Mouse (Mus musculus) embryonic facial prominence, embryonic 14.5 days (tissue): ENCODE data around the gene Keap1. TPM values are rescaled to one million over a fixed set of nuclear protein-coding genes. Genes with fewer than 3 reads are reported as not detected.

Experiments used
- ATAC-seq: fragments of 200-750 bp; cut with Nextera tagmentation; 2 replicates; pipeline ENCODE4 v1.8.0; 2017; ENCODE audit warnings: low read depth, moderate number of reproducible peaks, moderate TSS enrichment
- DNase-seq: peaks from one replicate; pipeline ENCODE4 v3.0.0-alpha.2; 2015; ENCODE audit warnings: low spot score
- H3K27ac ChIP-seq: fragments of 300-500 bp; sonication (generic); replicated peaks from 2 replicates; pipeline ENCODE4 v1.5.1; 2014; ENCODE audit warnings: low read depth, mild to moderate bottlenecking, low read length, moderate library complexity
- H3K27me3 ChIP-seq: fragments of 300-500 bp; sonication (generic); replicated peaks from 2 replicates; pipeline ENCODE4 v1.6.1; 2014; ENCODE audit warnings: low read length; ENCODE audit not compliant: control insufficient read depth, insufficient read depth
- H3K36me3 ChIP-seq: fragments of 300-500 bp; sonication (generic); 2 replicates; pipeline ENCODE4 v1.6.1; 2014; ENCODE audit warnings: low read length, mixed read lengths; ENCODE audit not compliant: control insufficient read depth, insufficient read depth
- H3K4me1 ChIP-seq: fragments of 300-500 bp; sonication (generic); 2 replicates; pipeline ENCODE4 v1.6.1; 2014; ENCODE audit warnings: antibody characterized with exemption, low read length; ENCODE audit not compliant: control insufficient read depth, insufficient read depth
- H3K4me2 ChIP-seq: fragments of 300-500 bp; sonication (generic); 2 replicates; pipeline ENCODE4 v1.6.1; 2014; ENCODE audit warnings: low read depth, mild to moderate bottlenecking, low read length, moderate library complexity, mixed read lengths
- H3K4me3 ChIP-seq: fragments of 300-500 bp; sonication (generic); 2 replicates; pipeline ENCODE4 v1.5.1; 2014; ENCODE audit warnings: low read depth, mild to moderate bottlenecking, low read length
- H3K9ac ChIP-seq: fragments of 300-500 bp; sonication (generic); 2 replicates; pipeline ENCODE4 v1.6.1; 2014; ENCODE audit warnings: low read depth, mild to moderate bottlenecking, low read length, moderate library complexity, mixed read lengths
- H3K9me3 ChIP-seq: fragments of 300-500 bp; sonication (generic); 2 replicates; pipeline ENCODE4 v1.6.1; 2016; ENCODE audit warnings: low read length; ENCODE audit not compliant: control insufficient read depth
- WGBS: fragments of 180-500 bp; shearing (Covaris S2); extraction: QIAGEN DNeasy Blood & Tissue Kit; methylation state at CpG from one replicate; pipeline ENCODE4 v1.1.7; 2014; 5-methylcytosine and 5-hydroxymethylcytosine counted together
- polyA plus RNA-seq: library from polyadenylated mRNA; unstranded; fragments of >200 nt; fragmentation: Nextera tagmentation; extraction: Ambion mirVana; gene quantifications from 2 replicates; pipeline ENCODE4 v1.2.1, GENCODE M21; 2014

Keap1 gene
- polyA plus RNA-seq, 1 experiment from 2014 or later: 43.0 TPM

DNA sequence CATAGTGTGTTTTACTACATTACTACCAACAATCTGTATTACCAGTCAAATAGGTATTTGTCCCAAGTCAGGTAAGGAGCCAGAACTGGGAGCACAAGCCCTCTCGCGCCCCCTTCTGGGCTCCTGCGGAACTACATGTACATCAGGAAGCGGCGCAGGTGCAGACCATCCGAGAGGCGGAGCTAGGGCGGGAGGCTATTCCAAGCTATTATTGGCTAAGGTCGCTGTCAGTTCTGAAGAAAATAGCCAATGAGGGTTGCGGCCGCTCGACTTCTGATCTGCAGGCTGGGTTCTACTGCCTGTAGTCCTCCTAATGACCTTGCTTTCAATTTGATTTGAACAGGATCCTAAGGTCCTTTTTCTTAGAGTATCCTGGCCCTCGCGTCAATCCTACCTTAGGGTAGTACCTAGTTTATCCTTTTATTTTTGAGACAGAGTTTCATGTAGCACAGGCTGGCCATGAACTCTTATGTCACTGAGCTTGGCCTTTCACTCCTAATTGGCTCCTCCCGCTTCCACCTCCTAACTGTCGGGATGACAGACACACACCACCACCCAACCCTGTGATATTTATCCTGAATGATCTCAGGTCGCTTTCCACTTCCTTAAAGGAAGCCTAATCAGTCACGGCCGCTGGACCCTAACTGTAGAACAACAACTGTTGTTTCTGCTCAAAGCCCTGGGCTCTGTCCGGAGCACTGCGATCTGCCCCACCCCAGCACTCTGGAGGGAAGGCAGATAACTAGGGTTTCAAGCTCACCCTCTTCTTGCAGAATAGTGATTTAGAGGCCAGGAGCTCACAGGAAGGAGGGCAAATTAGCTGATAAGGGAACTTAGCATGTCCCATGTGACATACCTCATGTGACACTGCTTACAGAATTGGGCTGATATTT is 18.4 kb downstream of the Keap1 start:
- no peak overlapping the region for H3K27ac ChIP-seq

DNA sequence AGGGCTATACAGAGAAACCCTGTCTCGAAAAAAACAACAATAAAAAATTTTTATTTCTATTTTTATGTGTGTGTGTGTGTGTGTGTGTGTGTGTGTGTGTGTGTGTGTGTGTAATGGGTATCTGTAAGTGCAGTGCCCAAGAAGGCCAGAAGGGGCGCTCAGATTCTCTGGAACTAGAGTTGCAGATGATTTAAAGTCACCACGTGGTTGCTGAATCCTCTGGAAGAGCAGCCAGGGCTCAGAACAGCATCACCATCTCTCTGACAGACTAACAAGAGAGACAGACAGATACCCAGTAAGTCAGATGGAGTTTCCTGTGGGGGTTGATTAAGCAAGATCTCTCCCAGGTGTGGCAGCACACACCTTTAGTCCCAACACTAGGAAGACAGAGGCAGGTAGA is 19.3 kb downstream of the Keap1 start:
- Histone ChIP-seq H3K4me1 (no peaks in the 10 kb centered on the region), H3K27me3 (no peaks in the 10 kb centered on the region), H3K4me2 (no peak overlapping the region), H3K9me3 (no peaks in the 10 kb centered on the region), H3K9ac (no peak overlapping the region), H3K27ac (no peak overlapping the region), H3K36me3 (no peaks in the 10 kb centered on the region), H3K4me3 (no peak overlapping the region)
- no peak for ATAC-seq
- WGBS: 46% methylated on average over 3 of the region's 3 CpGs
- DNase-seq: no peak

More for the DNA sequence above, 18.4 kb downstream of the Keap1 start:
- H3K36me3 ChIP-seq: no peaks in the 10 kb centered on the region
- peak overlapping the region; percentile 38 for H3K4me2 ChIP-seq
- peak overlapping the region; percentile 16 for H3K4me3 ChIP-seq
- H3K27me3 ChIP-seq: no peaks in the 10 kb centered on the region
- DNase-seq: peak; percentile 93
- no peak overlapping the region for H3K9ac ChIP-seq
- H3K9me3 ChIP-seq: no peaks in the 10 kb centered on the region
- 12% methylated on average over 21 of the region's 21 CpGs for WGBS
- peak; percentile 88 for ATAC-seq
- 0 out of 2 replicates have a peak, but pooled peaks cover 3% of the 10 kb centered on the region for H3K4me1 ChIP-seq

DNA sequence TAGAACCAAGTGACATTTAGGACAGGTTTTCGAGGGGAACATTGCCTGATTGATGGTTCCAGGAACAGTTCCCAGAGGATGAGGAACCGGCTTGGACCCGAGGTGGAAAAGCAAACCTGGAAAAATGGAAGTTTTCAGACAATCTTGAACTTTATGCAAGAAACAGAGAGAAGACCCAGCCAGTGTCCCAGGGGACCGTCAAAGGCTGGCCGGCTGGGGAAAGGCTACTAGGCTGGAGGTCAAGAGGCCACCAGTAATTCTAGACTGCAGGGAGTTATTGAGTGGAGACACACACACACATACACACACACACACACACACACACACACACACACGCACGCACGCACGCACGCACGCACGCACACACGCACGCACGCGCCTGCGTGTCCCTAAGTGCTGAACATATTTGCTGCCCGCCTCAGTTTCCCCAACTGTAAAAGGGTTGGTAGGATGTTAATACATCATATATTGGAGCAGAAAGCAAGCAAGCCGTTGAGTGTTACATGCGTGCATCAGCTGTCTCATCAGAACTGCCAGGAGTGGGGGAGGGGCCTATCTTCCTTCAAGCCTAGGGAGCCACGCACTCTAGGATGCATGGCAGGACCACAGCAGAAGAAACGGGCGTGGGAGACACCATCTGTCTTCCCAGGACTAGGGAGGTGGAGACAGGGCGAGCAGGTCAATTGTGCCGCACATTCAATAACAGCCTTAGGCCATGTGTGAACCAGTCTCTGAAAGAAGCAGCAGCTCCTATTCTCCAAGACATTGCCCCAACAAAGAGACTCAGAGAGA is 22.9 kb downstream of the Keap1 start:
- DNase-seq (no peak), ATAC-seq (no peak)
- Histone ChIP-seq H3K27me3 (no peaks in the 10 kb centered on the region), H3K4me2 (no peak overlapping the region), H3K36me3 (no peaks in the 10 kb centered on the region), H3K4me3 (no peak overlapping the region), H3K4me1 (no peaks in the 10 kb centered on the region), H3K9ac (no peak overlapping the region), H3K9me3 (no peaks in the 10 kb centered on the region), H3K27ac (no peak overlapping the region)
- WGBS: 38% methylated on average over 15 of the region's 25 CpGs

- WGBS: 33% methylated on average over 7 of the region's 7 CpGs
- Histone ChIP-seq H3K9me3 (no peaks in the 10 kb centered on the region), H3K36me3 (no peaks in the 10 kb centered on the region), H3K27ac (no peak overlapping the region), H3K27me3 (no peaks in the 10 kb centered on the region), H3K4me2 (no peak overlapping the region), H3K4me1 (no peaks in the 10 kb centered on the region), H3K4me3 (no peak overlapping the region), H3K9ac (no peak overlapping the region)
- DNase-seq (no peak), ATAC-seq (0 out of 2 replicates have a peak, but pooled peaks have one; percentile 20)
These were observed 25.5 kb downstream of the Keap1 start for GRCm38 (mm10) chr9:21213617-21214190.

- Histone ChIP-seq H3K9me3 (no peaks in the 10 kb centered on the region), H3K27ac (no peak overlapping the region), H3K9ac (no peak overlapping the region), H3K27me3 (no peaks in the 10 kb centered on the region), H3K4me3 (no peak overlapping the region), H3K4me2 (no peak overlapping the region), H3K36me3 (no peaks in the 10 kb centered on the region), H3K4me1 (no peaks in the 10 kb centered on the region)
- ATAC-seq (no peak), DNase-seq (no peak)
- 77% methylated on average over 7 of the region's 7 CpGs for WGBS
These were observed 27.5 kb downstream of the Keap1 start for GRCm38 (mm10) chr9:21211624-21212023.

DNA sequence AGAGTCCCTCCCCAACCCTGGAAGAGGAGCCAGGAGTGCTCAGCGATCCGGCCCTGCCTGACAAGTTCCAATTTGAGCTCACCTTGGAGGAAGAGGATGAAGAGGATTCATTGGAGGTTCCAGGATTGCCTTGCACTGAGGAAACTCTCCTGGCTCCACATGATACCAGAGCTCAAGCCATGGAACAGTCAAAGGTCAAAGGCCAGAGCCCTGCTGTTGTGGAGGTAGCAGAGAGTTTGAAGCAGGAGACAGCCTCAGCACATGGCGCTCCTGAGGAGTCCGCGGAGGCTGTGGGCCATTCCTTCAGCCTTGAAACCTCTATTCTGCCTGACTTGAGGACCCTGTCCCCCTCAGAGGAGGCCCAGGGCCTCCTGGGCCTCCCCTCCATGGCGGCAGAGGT is 28.3 kb downstream of the Keap1 start:
- WGBS: 64% methylated on average over 6 of the region's 6 CpGs
- Histone ChIP-seq H3K36me3 (no peaks in the 10 kb centered on the region), H3K4me1 (no peaks in the 10 kb centered on the region), H3K4me2 (no peak overlapping the region), H3K4me3 (no peak overlapping the region), H3K9me3 (no peaks in the 10 kb centered on the region), H3K9ac (no peak overlapping the region), H3K27me3 (no peaks in the 10 kb centered on the region), H3K27ac (no peak overlapping the region)
- DNase-seq (no peak), ATAC-seq (no peak)

GRCm38 (mm10) chr9:21208626-21209025 is 30.5 kb downstream of the Keap1 start:
- 60% methylated on average over 2 of the region's 2 CpGs for WGBS
- Histone ChIP-seq H3K4me1 (peaks cover 6% of the 10 kb centered on the region), H3K9me3 (no peaks in the 10 kb centered on the region), H3K36me3 (no peaks in the 10 kb centered on the region), H3K27ac (no peak overlapping the region), H3K4me3 (no peak overlapping the region), H3K9ac (no peak overlapping the region; the same call in 1 of the 2 replicates), H3K4me2 (no peak overlapping the region), H3K27me3 (no peaks in the 10 kb centered on the region)
- ATAC-seq: no peak
- DNase-seq: no peak

- no peak overlapping the region for H3K9ac ChIP-seq
- WGBS: 84% methylated on average over 6 of the region's 6 CpGs
- ATAC-seq (no peak), DNase-seq (no peak)
- no peaks in the 10 kb centered on the region for H3K36me3 ChIP-seq
- H3K27ac ChIP-seq: no peak overlapping the region
- H3K4me3 ChIP-seq: no peak overlapping the region
- H3K4me1 ChIP-seq: peaks cover 6% of the 10 kb centered on the region
- H3K4me2 ChIP-seq: no peak overlapping the region
- no peaks in the 10 kb centered on the region for H3K27me3 ChIP-seq
- H3K9me3 ChIP-seq: no peaks in the 10 kb centered on the region
These were observed 32.3 kb downstream of the Keap1 start for GRCm38 (mm10) chr9:21206848-21207247.
